Mouse (Mus musculus): ENCODE measurements at regions not wholly inside any gene's neighbourhood (a gene's known extent, or its start where the extent isn't known, plus 50 kb on each side); places are given as distances from the start of the nearest gene placed in this dataset.

DNA sequence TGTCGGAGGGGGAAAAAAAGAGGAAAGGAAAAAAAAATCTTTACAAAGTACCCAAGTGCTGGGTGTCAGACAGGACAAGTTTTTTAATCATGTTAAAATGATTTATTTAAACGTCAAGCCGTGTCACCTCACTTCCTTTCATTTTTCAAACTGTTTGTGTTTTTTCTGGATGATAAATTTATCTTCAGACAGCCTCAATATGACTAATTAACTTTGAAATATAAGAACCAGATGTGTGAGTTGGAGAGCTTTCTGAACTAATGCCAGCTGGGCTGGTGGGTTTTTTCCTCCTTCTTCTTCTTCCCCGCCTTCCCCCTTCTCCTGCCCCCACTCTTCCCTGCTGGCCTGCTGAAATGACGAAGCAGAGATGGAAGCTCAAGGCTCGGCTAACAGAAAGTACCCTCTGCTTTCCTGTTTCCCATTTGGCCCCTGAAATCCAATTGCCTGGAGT, 171.7 kb upstream of the Zfp703 start:
- peaks cover 11% of the 10 kb centered on the region for H3K27me3 ChIP-seq (ENCODE audit: control insufficient read depth, insufficient read depth, low read length)

DNA sequence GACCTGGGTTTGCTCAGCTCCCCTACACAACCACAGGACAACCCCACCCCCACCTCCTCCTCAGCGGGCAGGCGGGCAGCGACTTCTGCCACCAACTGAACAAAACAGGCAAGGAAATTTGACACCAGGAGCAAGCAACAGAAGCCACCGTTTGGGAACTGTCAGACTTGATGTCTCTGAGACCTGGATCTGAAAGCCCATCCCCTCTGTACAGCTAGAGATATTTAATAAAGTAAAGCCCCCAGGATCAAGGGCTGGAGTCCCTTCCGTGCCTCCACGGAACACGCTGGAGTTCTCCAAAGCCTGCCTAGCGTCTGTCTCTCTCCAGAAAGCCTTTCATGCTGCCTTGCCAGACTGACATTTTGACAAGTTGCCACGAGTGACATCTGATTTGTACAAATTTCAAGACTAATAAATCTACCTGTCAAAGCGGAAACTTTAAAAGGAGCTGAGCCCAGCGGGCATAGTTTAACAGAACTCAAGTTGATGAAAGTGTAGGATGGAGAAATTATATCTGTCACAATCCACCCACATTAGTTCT, 168.9 kb upstream of the Zfp703 start:
- Histone ChIP-seq H3K27ac (ENCODE audit: low read depth, low read length) (no peak overlapping the region), H3K4me1 (ENCODE audit: control insufficient read depth, insufficient read depth, low read length) (peaks cover 35% of the 10 kb centered on the region), H3K4me3 (ENCODE audit: low read length) (no peak overlapping the region), H3K36me3 (ENCODE audit: control insufficient read depth, insufficient read depth, low read length) (no peaks in the 10 kb centered on the region), H3K9ac (ENCODE audit: low read depth, low read length) (no peak overlapping the region), H3K27me3 (ENCODE audit: control insufficient read depth, insufficient read depth, low read length) (peaks cover 5% of the 10 kb centered on the region; the same call in 1 of the 2 replicates), H3K9me3 (ENCODE audit: control insufficient read depth, low read length) (no peaks in the 10 kb centered on the region), H3K4me2 (replicated peaks; ENCODE audit: low read depth, low read length) (peak overlapping the region; percentile 15; the same call in 1 of the 2 replicates)
- no peak for ATAC-seq (ENCODE audit: low FRiP score, low TSS enrichment)
- 8% methylated on average over 11 of the region's 11 CpGs for WGBS

More for the DNA sequence above, 171.7 kb upstream of the Zfp703 start:
- Histone ChIP-seq H3K9ac (ENCODE audit: low read depth, low read length) (no peak overlapping the region), H3K4me1 (ENCODE audit: control insufficient read depth, insufficient read depth, low read length) (peaks cover 35% of the 10 kb centered on the region), H3K36me3 (ENCODE audit: control insufficient read depth, insufficient read depth, low read length) (no peaks in the 10 kb centered on the region), H3K27ac (ENCODE audit: low read depth, low read length) (no peak overlapping the region), H3K4me3 (ENCODE audit: low read length) (no peak overlapping the region), H3K9me3 (ENCODE audit: control insufficient read depth, low read length) (no peaks in the 10 kb centered on the region), H3K4me2 (replicated peaks; ENCODE audit: low read depth, low read length) (no peak overlapping the region)
- ATAC-seq (ENCODE audit: low FRiP score, low TSS enrichment): no peak; the same call in 1 of the 2 replicates
- WGBS: 12% methylated on average over 6 of the region's 6 CpGs

DNA sequence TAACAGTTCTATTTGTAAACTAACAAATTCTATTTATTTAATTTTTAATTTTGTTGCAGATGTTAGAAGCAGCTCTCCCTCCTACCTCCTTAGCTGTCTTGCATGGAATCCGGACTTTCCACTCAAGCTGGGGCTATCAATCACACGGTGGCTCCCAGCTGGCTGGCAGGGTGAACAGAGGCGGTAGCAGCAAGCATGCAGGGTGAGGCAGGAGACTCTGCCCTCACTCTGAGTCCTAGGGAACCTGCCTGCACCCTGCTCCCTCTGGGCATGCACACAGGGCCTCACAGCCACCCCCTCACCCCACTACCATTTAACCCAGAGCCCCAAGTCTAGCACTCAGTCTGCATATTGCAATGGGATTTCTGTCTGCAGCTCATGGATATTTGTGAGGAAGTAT, 168.4 kb upstream of the Zfp703 start:
- peak; percentile 70; the same call in 1 of the 2 replicates for ATAC-seq (ENCODE audit: low FRiP score, low TSS enrichment)
- 9% methylated on average over 3 of the region's 3 CpGs for WGBS
- peaks cover 35% of the 10 kb centered on the region for H3K4me1 ChIP-seq (ENCODE audit: control insufficient read depth, insufficient read depth, low read length)

DNA sequence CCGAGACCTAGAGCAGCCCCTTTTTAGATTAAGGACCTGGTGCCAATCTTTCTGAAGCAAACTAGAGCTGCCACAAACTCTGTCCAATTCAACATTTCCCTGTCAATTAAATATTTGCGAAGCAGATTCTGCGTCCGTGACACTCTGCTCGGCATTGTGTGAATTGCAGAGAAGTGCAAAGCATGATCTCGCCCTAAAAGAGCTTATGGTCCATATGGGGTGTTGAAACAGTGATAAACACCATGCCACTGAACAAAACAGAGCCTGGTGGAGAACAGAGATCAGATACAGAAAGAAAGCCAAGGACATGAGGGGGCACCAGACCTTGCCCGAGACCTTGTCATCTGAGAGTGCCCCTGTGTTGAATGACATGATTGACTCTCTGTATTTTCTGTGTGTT, 167.2 kb upstream of the Zfp703 start:
- Histone ChIP-seq H3K36me3 (ENCODE audit: control insufficient read depth, insufficient read depth, low read length) (no peaks in the 10 kb centered on the region), H3K27me3 (ENCODE audit: control insufficient read depth, insufficient read depth, low read length) (no peaks in the 10 kb centered on the region), H3K9ac (ENCODE audit: low read depth, low read length) (no peak overlapping the region), H3K4me3 (ENCODE audit: low read length) (no peak overlapping the region), H3K4me1 (ENCODE audit: control insufficient read depth, insufficient read depth, low read length) (peaks cover 24% of the 10 kb centered on the region), H3K9me3 (ENCODE audit: control insufficient read depth, low read length) (no peaks in the 10 kb centered on the region), H3K27ac (ENCODE audit: low read depth, low read length) (no peak overlapping the region), H3K4me2 (replicated peaks; ENCODE audit: low read depth, low read length) (no peak overlapping the region)
- no peak for ATAC-seq (ENCODE audit: low FRiP score, low TSS enrichment)
- 86% methylated on average over 7 of the region's 7 CpGs for WGBS

More for the DNA sequence above, 168.4 kb upstream of the Zfp703 start:
- no peak overlapping the region for H3K4me3 ChIP-seq (ENCODE audit: low read length)
- H3K27ac ChIP-seq (ENCODE audit: low read depth, low read length): no peak overlapping the region
- H3K9me3 ChIP-seq (ENCODE audit: control insufficient read depth, low read length): no peaks in the 10 kb centered on the region
- no peak overlapping the region for H3K9ac ChIP-seq (ENCODE audit: low read depth, low read length)
- no peaks in the 10 kb centered on the region for H3K36me3 ChIP-seq (ENCODE audit: control insufficient read depth, insufficient read depth, low read length)
- peaks cover 5% of the 10 kb centered on the region; the same call in 1 of the 2 replicates for H3K27me3 ChIP-seq (ENCODE audit: control insufficient read depth, insufficient read depth, low read length)
- no peak overlapping the region for H3K4me2 ChIP-seq (replicated peaks; ENCODE audit: low read depth, low read length)

DNA sequence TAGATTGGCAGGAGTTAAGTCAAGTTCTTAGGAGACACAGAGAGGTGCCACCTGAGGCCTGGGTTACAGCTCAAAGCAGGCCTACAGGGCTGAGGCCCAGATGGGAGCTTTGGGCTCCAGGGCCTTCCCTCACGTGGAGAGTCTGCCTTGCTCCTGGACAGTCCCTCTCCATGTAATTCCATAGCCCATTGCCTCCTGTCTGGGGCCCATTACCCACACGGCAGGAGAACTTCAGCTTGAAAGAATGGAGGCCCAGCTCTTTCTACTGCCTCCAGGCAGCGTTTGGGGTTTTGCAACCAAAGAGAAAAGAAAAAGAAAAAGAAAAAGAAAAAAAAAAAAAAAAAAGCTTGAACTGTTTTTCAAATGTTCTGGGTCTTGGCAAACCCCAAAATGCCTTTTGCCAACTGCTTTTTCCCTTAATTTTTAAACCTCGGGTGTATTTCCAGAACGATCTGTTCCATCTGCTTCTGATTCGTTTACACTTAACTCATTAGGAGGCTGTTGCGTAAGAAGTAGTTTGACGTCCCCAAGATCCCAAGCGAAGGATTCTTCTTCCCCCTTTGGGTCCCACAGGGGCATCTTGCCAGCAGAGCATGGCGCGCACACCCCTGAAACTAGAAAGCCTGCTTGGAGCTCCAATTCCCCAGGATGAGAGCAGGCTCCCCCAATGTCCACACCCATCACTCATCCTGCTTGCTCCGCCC, 165.4 kb upstream of the Zfp703 start:
- Histone ChIP-seq H3K27ac (ENCODE audit: low read depth, low read length) (no peak overlapping the region), H3K9me3 (ENCODE audit: control insufficient read depth, low read length) (no peaks in the 10 kb centered on the region), H3K9ac (ENCODE audit: low read depth, low read length) (no peak overlapping the region), H3K36me3 (ENCODE audit: control insufficient read depth, insufficient read depth, low read length) (no peaks in the 10 kb centered on the region), H3K4me2 (replicated peaks; ENCODE audit: low read depth, low read length) (no peak overlapping the region), H3K27me3 (ENCODE audit: control insufficient read depth, insufficient read depth, low read length) (no peaks in the 10 kb centered on the region), H3K4me3 (ENCODE audit: low read length) (no peak overlapping the region), H3K4me1 (ENCODE audit: control insufficient read depth, insufficient read depth, low read length) (peaks cover 14% of the 10 kb centered on the region)
- 81% methylated on average over 12 of the region's 12 CpGs for WGBS
- ATAC-seq (ENCODE audit: low FRiP score, low TSS enrichment): no peak

DNA sequence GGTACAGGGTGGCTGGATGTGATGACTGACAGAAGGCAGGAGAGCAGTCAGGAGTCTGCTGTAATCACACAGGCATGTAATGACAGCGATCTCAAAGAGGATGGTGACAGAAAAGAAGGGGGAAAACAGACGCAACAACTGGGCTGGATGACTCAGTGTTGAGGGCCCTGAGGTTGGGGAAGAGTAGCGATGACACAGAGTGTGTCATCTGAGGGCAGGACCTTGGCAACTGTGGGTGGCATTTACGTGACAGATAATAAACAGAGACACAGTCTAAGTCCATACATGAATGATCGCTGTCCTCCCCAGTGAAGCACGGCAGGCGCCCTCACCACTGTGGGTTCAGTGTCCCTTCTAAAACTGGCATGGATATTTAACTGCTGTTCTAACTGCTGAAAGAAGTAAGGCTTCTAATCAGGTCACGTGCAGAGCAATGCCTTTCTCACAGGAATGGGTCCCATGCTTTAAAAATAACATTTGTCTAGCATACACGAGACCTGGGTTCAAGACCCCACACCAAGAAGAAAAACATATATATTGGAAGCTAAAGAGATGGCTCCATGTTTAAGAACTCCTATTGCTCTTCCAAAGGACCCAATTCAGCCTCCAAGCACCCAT, 163.8 kb upstream of the Zfp703 start:
- no peaks in the 10 kb centered on the region for H3K9me3 ChIP-seq (ENCODE audit: control insufficient read depth, low read length)
- peaks cover 2% of the 10 kb centered on the region; the same call in 1 of the 2 replicates for H3K4me1 ChIP-seq (ENCODE audit: control insufficient read depth, insufficient read depth, low read length)
- no peak overlapping the region for H3K4me2 ChIP-seq (replicated peaks; ENCODE audit: low read depth, low read length)
- no peak for ATAC-seq (ENCODE audit: low FRiP score, low TSS enrichment)
- H3K27ac ChIP-seq (ENCODE audit: low read depth, low read length): no peak overlapping the region
- H3K9ac ChIP-seq (ENCODE audit: low read depth, low read length): no peak overlapping the region
- H3K4me3 ChIP-seq (ENCODE audit: low read length): no peak overlapping the region
- H3K27me3 ChIP-seq (ENCODE audit: control insufficient read depth, insufficient read depth, low read length): no peaks in the 10 kb centered on the region
- 77% methylated on average over 9 of the region's 9 CpGs for WGBS
- H3K36me3 ChIP-seq (ENCODE audit: control insufficient read depth, insufficient read depth, low read length): no peaks in the 10 kb centered on the region

DNA sequence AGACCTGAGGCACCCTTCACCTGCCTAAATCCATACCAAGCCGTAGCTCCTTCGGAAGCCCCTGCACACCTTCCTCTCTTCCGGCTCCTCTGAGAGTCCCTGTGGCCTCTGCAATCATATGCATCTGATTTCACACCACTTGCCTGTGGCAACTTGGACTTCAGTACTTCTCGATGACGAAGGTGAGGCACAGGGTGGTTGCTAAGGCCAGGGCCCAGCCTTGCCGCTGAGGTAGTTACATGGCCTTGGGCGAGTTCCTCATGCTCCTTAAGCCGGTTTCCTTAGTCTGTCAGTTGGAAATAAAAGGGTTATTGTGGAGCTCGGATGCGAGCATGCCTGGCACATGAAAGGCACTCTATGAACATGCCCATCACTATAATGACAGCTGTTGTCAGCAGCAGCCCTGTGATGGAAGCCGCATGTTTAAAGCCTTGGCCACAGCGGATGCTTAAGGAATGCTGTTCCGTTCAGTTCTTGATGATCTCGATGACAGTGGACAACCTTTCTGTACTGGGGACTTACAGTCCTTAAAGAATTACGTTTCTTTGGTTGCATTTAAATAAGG, 162.0 kb upstream of the Zfp703 start:
- H3K9me3 ChIP-seq (ENCODE audit: control insufficient read depth, low read length): no peaks in the 10 kb centered on the region

DNA sequence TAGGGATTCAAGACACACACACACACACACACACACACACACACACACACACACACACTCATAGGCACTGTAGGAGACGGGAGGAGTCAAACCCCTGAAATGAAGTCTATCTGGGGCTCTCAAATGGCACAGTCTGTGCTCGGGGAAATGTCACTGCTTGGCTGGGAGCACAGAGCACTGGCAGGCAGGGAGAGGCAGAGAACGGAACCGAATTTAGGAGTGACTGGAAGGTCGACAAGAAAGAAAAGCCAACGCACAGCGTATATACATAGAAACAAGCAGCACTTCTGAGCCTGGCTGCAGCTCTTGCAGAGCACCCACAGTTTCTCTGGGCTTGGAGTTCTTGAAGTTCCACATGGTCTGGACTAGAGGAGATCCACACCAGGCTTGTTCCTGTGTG, 160.1 kb upstream of the Zfp703 start:
- Histone ChIP-seq H3K27ac (ENCODE audit: low read depth, low read length) (no peak overlapping the region), H3K36me3 (ENCODE audit: control insufficient read depth, insufficient read depth, low read length) (no peaks in the 10 kb centered on the region), H3K4me1 (ENCODE audit: control insufficient read depth, insufficient read depth, low read length) (no peaks in the 10 kb centered on the region), H3K9me3 (ENCODE audit: control insufficient read depth, low read length) (no peaks in the 10 kb centered on the region), H3K4me3 (ENCODE audit: low read length) (no peak overlapping the region), H3K27me3 (ENCODE audit: control insufficient read depth, insufficient read depth, low read length) (no peaks in the 10 kb centered on the region), H3K4me2 (replicated peaks; ENCODE audit: low read depth, low read length) (no peak overlapping the region), H3K9ac (ENCODE audit: low read depth, low read length) (no peak overlapping the region)
- ATAC-seq (ENCODE audit: low FRiP score, low TSS enrichment): no peak
- WGBS: 73% methylated on average over 7 of the region's 7 CpGs

More for the DNA sequence above, 162.0 kb upstream of the Zfp703 start:
- H3K27ac ChIP-seq (ENCODE audit: low read depth, low read length): no peak overlapping the region
- H3K27me3 ChIP-seq (ENCODE audit: control insufficient read depth, insufficient read depth, low read length): no peaks in the 10 kb centered on the region
- H3K4me3 ChIP-seq (ENCODE audit: low read length): no peak overlapping the region
- no peak overlapping the region for H3K9ac ChIP-seq (ENCODE audit: low read depth, low read length)
- 73% methylated on average over 15 of the region's 15 CpGs for WGBS
- ATAC-seq (ENCODE audit: low FRiP score, low TSS enrichment): no peak
- H3K36me3 ChIP-seq (ENCODE audit: control insufficient read depth, insufficient read depth, low read length): no peaks in the 10 kb centered on the region
- H3K4me2 ChIP-seq (replicated peaks; ENCODE audit: low read depth, low read length): no peak overlapping the region
- no peaks in the 10 kb centered on the region for H3K4me1 ChIP-seq (ENCODE audit: control insufficient read depth, insufficient read depth, low read length)
